Mouse (Mus musculus) hindbrain, embryonic 11.5 days (tissue): Measurements from ENCODE around the gene Mtch1. TPM values are rescaled to one million over a fixed set of nuclear protein-coding genes. Genes with fewer than 3 reads are reported as not detected.
"Not testable (repeated sequence)": the region's sequence is repeated elsewhere in the genome, so short reads cannot be mapped to it uniquely, and the experiment has no call there.

Experiments
- ATAC-seq: fragments of 200-750 bp; cut with Nextera tagmentation; 2 replicates; pipeline ENCODE4 v1.8.0; 2017; ENCODE audit warnings: mild to moderate bottlenecking, moderate TSS enrichment, moderate library complexity; ENCODE audit not compliant: low FRiP score
- DNase-seq: peaks from one replicate; pipeline ENCODE4 v3.0.0-alpha.2; 2015; ENCODE audit warnings: low spot score
- H3K27ac ChIP-seq: fragments of 300-500 bp; sonication (generic); 2 replicates; pipeline ENCODE4 v1.5.1; 2014; ENCODE audit warnings: mild to moderate bottlenecking, low read depth, low read length
- H3K27me3 ChIP-seq: fragments of 300-500 bp; sonication (generic); 2 replicates; pipeline ENCODE4 v1.6.1; 2014; ENCODE audit warnings: mild to moderate bottlenecking, low read length, moderate library complexity, mixed read lengths; ENCODE audit not compliant: control insufficient read depth, insufficient read depth
- H3K36me3 ChIP-seq: fragments of 300-500 bp; sonication (generic); 2 replicates; pipeline ENCODE4 v1.6.1; 2014; ENCODE audit warnings: mild to moderate bottlenecking, low read length, moderate library complexity, mixed read lengths; ENCODE audit not compliant: control insufficient read depth, insufficient read depth
- H3K4me1 ChIP-seq: fragments of 300-500 bp; sonication (generic); replicated peaks from 2 replicates; pipeline ENCODE4 v1.6.1; 2014; ENCODE audit warnings: low read length, mixed read lengths; ENCODE audit not compliant: control insufficient read depth, insufficient read depth
- H3K4me2 ChIP-seq: fragments of 300-500 bp; sonication (generic); replicated peaks from 2 replicates; pipeline ENCODE4 v1.6.1; 2014; ENCODE audit warnings: mild to moderate bottlenecking, low read depth, low read length
- H3K4me3 ChIP-seq: fragments of 300-500 bp; sonication (generic); 2 replicates; pipeline ENCODE4 v1.5.1; 2014; ENCODE audit warnings: low read depth, low read length
- H3K9ac ChIP-seq: fragments of 300-500 bp; sonication (generic); 2 replicates; pipeline ENCODE4 v1.6.1; 2014; ENCODE audit warnings: low read depth, low read length
- H3K9me3 ChIP-seq: fragments of 300-500 bp; sonication (generic); 2 replicates; pipeline ENCODE4 v1.6.1; 2016; ENCODE audit warnings: low read length; ENCODE audit not compliant: control insufficient read depth
- WGBS: fragments of 180-500 bp; shearing (Covaris S2); extraction: QIAGEN DNeasy Blood & Tissue Kit; methylation state at CpG from one replicate; pipeline ENCODE4 v1.1.7; 2014; 5-methylcytosine and 5-hydroxymethylcytosine counted together
- polyA plus RNA-seq: library from polyadenylated mRNA; unstranded; fragments of >200 nt; fragmentation: Nextera tagmentation; extraction: Ambion mirVana; gene quantifications from 2 replicates; pipeline ENCODE4 v1.2.1, GENCODE M21; 2014

Gene Mtch1
- 356 and 425 TPM in 2 replicates for polyA plus RNA-seq

DNA sequence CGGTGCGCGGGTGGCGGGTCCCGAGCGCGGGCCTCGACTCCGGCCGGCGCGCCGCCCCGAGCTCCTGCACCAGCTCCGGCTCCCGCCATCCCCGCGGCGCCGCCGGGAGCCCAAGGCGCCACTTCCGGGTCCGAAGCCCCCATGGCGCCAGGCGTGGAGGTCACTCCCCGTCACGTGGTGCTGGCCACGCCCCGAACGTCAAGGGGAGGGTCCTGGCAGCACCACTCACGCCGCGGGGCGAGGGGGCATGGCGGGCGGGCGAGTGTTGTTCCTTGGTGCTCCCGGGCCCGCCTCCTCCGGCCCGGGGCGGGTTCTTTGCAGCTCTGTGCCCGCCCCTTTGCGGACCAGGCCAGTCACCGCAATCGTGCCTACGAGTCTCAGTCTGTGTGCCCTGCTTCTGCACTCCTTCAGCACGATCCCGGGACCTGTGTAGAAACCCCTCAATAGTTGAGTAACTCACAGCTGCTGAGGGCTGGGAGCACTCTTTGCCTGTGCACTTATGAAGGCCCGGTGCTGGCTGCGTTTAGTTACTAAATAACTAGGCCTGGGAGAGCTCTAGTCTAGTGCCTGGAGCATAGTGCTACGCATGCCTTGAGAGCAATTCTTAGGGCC lies at the start of gene Mtch1:
TSS of gene Mtch1 (minus strand) at position 290 of the 612 bp plus-strand sequence.
- Histone ChIP-seq H3K27me3 (no peaks in the 10 kb centered on the region), H3K9me3 (no peaks in the 10 kb centered on the region), H3K27ac (peak within 1 kb of the TSS; percentile 79), H3K36me3 (0 out of 2 replicates have a peak, but pooled peaks cover 3% of the 10 kb centered on the region), H3K4me2 (peak within 1 kb of the TSS; percentile 54), H3K4me1 (peaks cover 7% of the 10 kb centered on the region; the same call in 1 of the 2 replicates), H3K4me3 (peak within 1 kb of the TSS; percentile 97), H3K9ac (peak within 1 kb of the TSS; percentile 94)
- DNase-seq (peak; percentile 100), ATAC-seq (peak; percentile 95)
- under 1% methylated on average over 42 of the region's 53 CpGs for WGBS

DNA sequence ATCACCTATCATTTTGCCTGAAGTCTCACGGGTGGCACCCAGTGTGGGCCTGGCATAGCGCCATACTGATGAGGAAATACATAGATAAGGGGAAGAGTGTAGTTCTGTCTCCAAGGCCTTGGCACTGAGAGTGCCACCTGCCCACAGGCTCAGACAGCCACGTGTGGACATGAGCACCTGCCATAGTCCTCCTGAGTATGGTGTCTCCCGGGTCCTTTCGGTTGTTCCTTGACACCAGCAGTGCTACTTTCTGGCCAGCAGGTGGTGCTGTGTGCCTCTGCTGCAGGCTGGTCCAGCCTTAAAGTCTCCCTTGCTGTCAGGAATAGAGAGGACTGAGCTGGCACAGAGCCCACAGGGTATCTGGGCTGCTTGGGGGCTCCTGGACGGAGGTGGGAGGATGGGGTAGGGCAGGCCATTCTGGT lies 49.1 kb upstream of the Mtch1 start:
- H3K4me1 ChIP-seq, result 0 out of 2 replicates have a peak, but pooled peaks cover 13% of the 10 kb centered on the region
- H3K9me3 ChIP-seq, result no peaks in the 10 kb centered on the region
- WGBS, result 18% methylated on average over 6 of the region's 6 CpGs
- H3K27me3 ChIP-seq, result no peaks in the 10 kb centered on the region
- ATAC-seq (peak; percentile 79), DNase-seq (peak; percentile 92)
- H3K4me2 ChIP-seq, result no peak overlapping the region
- H3K36me3 ChIP-seq, result no peaks in the 10 kb centered on the region
- H3K4me3 ChIP-seq, result no peak overlapping the region
- H3K27ac ChIP-seq, result no peak overlapping the region
- no peak overlapping the region for H3K9ac ChIP-seq

DNA sequence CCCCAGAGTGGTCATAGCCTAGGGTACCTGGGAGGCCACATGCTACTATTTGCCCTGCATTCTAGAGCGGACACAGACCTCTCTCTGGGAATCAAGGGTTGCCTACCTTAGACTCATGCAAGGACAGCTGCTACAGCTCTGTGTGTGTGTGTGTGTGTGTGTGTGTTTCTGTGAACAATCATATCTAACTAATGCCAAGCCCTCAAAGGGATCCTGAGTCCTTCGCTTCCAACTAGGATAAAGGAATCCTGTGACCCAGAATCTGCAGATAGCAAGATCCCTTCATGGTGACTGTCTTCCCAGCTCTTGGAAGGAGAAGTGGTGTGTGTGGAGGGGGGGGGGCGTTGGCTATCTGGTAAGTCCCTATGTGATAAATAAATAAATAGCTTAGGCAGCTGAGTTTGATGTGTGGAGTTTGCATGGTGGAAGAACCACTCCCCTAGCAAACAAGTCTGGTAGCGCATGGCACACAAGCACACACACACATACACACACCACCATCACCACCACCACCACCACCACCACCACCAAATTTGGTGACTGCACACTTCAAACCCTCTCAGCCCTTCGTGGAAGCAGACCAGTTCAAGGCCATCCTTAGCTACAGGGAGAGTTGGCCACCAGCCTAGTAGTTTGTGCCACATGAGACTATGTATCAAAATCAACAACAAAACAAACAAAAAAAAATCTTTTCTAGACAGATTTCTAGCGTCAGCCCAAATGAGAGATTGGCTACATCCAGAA lies 48.5 kb upstream of the Mtch1 start:
- no peaks in the 10 kb centered on the region for H3K27me3 ChIP-seq
- H3K9me3 ChIP-seq, result no peaks in the 10 kb centered on the region
- H3K27ac ChIP-seq, result no peak overlapping the region
- no peak for DNase-seq
- WGBS, result 63% methylated on average over 6 of the region's 6 CpGs
- H3K4me3 ChIP-seq, result no peak overlapping the region
- H3K36me3 ChIP-seq, result no peaks in the 10 kb centered on the region
- ATAC-seq, result no peak
- 0 out of 2 replicates have a peak, but pooled peaks cover 13% of the 10 kb centered on the region for H3K4me1 ChIP-seq
- H3K4me2 ChIP-seq, result no peak overlapping the region
- H3K9ac ChIP-seq, result no peak overlapping the region

DNA sequence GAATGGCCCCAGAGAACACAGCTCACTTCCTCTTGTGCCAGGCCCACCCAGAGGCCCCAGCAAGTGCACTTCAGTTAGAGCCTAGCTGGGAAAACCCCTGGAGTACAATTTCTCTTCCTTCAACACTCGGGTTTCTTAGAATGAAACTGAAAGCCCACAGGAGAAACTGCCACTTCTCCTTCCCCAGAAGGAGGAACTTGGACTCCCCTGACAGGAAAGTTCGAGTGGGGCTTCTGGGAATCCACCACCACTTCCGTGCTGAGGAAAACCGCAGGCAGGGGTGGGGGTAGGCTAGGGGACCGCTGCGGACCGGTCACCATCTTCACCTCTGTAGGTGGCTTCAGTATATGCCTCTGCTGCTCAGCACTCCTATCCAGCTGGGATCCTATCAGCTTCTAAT lies 47.6 kb upstream of the Mtch1 start:
- no peak for ATAC-seq
- Histone ChIP-seq H3K4me1 (0 out of 2 replicates have a peak, but pooled peaks cover 13% of the 10 kb centered on the region), H3K9ac (no peak overlapping the region), H3K9me3 (no peaks in the 10 kb centered on the region), H3K4me3 (no peak overlapping the region), H3K27me3 (no peaks in the 10 kb centered on the region), H3K36me3 (no peaks in the 10 kb centered on the region), H3K4me2 (no peak overlapping the region), H3K27ac (no peak overlapping the region)
- DNase-seq, result no peak
- 58% methylated on average over 7 of the region's 7 CpGs for WGBS

DNA sequence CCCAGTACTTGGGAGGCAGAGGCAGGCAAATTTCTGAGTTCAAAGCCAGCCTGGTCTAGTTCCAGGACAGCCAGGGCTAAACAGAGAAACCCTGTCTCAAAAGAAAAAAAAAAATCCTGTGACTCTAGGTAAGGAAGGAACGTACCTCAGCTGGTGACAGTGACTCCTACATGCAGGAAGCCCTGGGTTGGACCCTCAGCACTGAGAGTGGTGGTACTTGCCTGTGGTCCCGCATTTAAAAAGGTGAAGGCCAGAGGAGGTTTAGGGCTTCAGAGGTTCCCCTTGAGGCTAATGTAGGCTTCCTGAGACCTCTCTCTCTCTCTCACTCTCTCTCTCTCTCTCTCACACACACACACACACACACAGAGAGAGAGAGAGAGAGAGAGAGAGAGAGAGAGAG lies 47.0 kb upstream of the Mtch1 start:
- H3K36me3 ChIP-seq, DNase-seq, H3K9me3 ChIP-seq, H3K4me3 ChIP-seq, H3K27me3 ChIP-seq, ATAC-seq, H3K27ac ChIP-seq, H3K9ac ChIP-seq, H3K4me2 ChIP-seq: not testable (repeated sequence)
- WGBS, result 77% methylated on average over 2 of the region's 2 CpGs
- H3K4me1 ChIP-seq, result 0 out of 2 replicates have a peak, but pooled peaks cover 13% of the 10 kb centered on the region

DNA sequence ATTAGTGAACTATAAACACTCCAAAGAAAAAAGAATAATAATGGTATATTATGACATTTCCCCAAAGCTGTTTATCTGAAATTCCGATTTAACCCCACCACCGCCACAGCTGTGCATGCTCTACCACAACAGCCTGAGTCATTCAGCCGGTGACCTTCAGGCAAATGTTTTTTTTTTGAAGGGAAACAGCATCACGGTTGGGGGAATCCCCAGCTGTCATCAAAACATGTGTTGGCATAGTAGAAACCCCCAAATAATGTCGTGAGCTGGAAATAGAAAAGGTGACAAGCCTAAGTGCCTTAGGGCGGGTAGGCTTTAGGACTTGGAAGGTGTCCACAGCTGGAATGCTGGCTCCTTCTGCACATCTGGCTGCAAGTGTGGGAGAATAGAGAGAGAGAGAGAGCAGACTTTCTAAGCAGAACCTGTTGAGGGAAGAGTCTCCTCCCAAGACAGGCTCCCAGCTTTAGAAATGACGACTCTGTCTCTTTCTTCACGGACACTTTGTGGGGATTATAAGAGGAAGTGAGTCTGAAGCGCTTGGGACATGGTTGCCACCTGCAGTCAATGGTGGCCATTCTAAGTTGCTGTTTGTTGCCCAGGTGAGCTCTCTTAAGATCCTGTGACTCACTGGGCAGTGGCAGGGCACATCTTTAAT lies 46.5 kb upstream of the Mtch1 start:
- 0 out of 2 replicates have a peak, but pooled peaks cover 13% of the 10 kb centered on the region for H3K4me1 ChIP-seq
- H3K27ac ChIP-seq, result no peak overlapping the region
- H3K9ac ChIP-seq, result no peak overlapping the region
- no peak overlapping the region for H3K4me2 ChIP-seq
- H3K27me3 ChIP-seq, result no peaks in the 10 kb centered on the region
- WGBS, result 71% methylated on average over 9 of the region's 9 CpGs
- no peaks in the 10 kb centered on the region for H3K36me3 ChIP-seq
- no peaks in the 10 kb centered on the region for H3K9me3 ChIP-seq
- ATAC-seq (no peak), DNase-seq (no peak)
- H3K4me3 ChIP-seq, result no peak overlapping the region

DNA sequence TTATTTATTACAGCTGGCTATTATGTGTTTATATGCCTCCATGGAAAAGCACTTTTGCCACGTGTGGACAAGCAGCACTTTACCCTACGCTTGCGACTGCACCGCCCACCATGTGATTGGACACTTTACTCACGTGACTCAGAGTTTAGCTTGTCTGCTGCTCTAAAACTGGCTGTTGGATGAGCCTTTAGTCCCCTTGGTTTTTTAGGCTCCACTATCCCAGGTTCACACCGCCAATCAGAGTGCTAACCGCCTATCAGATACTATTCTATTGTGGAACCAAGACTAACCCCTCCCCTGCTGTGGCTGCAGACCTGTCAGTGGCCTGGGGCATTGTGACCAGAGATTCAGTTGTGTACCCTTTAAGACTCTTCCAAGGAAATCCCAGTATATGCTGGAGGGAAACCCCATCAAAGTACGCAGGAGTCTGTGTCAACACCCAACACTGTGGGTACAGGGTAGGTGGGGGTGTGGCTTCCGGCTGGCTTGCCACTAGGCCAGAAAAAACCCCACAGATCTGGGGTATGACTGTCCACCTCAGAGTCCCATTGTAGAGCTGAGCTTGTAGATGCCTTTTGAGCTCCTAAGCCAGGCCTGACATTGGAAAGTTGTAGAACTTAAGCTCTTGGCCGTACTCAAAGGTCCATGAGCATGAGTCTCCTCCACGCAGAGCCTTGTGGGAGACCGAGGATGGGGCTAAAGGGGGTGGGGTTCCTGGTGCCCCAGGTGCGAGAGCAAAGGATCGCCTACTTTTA lies 45.8 kb upstream of the Mtch1 start:
- no peaks in the 10 kb centered on the region for H3K36me3 ChIP-seq
- no peak for ATAC-seq
- H3K9ac ChIP-seq, result no peak overlapping the region
- no peak overlapping the region for H3K4me3 ChIP-seq
- no peaks in the 10 kb centered on the region for H3K27me3 ChIP-seq
- 66% methylated on average over 14 of the region's 14 CpGs for WGBS
- 0 out of 2 replicates have a peak, but pooled peaks cover 6% of the 10 kb centered on the region for H3K4me1 ChIP-seq
- no peak for DNase-seq
- H3K4me2 ChIP-seq, result no peak overlapping the region
- no peaks in the 10 kb centered on the region for H3K9me3 ChIP-seq
- no peak overlapping the region for H3K27ac ChIP-seq

DNA sequence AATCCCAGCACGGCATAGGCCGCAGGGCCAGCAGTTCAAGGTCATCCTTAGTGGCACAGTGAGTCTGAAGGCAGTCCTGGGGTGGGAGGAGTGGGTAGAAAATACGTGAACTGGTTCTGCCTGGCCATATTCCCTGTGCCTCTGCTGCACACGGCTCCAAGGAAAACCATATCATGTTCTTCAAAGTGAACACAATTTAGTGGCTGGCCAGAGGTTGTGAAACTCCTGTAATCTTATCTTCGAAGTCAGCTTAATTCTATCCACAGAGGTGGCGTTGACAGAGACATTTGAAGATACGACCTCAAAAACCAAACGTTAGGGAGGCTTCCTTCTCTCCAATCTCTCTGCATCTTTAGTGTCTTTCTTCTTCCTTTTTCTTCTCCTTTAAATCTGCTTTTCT lies 43.5 kb upstream of the Mtch1 start:
- 87% methylated on average over 8 of the region's 8 CpGs for WGBS
- Histone ChIP-seq H3K27me3 (no peaks in the 10 kb centered on the region), H3K4me1 (no peaks in the 10 kb centered on the region)

More for the DNA sequence above, 43.5 kb upstream of the Mtch1 start:
- no peak overlapping the region for H3K4me3 ChIP-seq
- no peak overlapping the region for H3K9ac ChIP-seq
- no peak overlapping the region for H3K27ac ChIP-seq
- H3K9me3 ChIP-seq, result no peaks in the 10 kb centered on the region
- ATAC-seq, result no peak
- no peak for DNase-seq
- H3K4me2 ChIP-seq, result no peak overlapping the region
- H3K36me3 ChIP-seq, result no peaks in the 10 kb centered on the region
